Mouse (Mus musculus) G1E (cell line): ENCODE data around the gene Rundc1.

Experiments
- CTCF ChIP-seq: IDR thresholded peaks from 2 replicates; pipeline ENCODE4 v1.5.1; 2012; ENCODE audit warnings: low read depth, low read length, inconsistent platforms, mixed read lengths
- TAL1 ChIP-seq: conservative IDR thresholded peaks from 2 replicates; pipeline ENCODE4 v1.6.1; 2012; ENCODE audit warnings: low read depth, low read length, inconsistent platforms, mixed read lengths

DNA sequence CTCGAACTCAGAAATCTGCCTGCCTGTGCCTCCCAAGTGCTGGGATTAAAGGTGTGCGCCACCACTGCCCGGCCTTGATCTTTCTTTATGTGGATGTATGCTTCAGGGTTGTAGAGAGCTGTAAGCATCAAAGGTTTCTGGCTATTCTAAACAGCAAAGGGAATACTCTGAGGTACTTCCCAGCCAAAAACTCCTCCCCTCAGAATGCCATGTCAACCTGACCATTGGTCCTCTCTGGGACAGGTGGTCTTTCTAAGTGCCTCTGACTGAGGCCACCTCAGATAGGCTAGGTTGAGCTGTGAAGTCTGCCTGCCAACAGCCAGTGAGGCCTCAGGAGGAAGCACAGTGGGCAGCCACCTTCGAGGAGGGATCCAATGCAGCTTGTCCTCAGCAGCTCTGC lies 24.0 kb downstream of the Rundc1 start:
- TF ChIP-seq CTCF (no peak), TAL1 (no peak)
